In the genomic region with DNA sequence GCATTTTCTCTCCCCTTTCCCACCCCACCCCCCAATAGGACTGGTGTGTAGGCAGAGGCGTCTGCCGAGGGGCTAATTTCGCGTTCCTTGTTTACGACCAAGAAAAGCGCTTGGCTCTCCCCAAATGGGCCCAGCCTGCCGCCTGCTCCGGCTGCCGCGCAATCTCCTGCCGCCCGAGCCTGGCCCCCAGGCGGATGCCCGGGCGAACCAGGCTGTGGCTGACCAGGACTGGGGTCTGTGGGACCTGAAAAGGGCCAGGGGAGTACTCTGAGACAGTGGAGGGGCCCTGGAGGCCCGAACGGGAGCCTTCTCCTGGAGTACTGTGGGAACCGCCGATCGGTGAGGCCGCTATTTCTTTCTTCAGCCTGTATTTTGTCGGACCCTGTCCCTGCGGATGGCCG, we compare ENCODE assay signal across 1 mouse cellular context.
TF ChIP-seq lines count a peak whose summit lies in the region.

No protein-coding gene starts in this region.

TF ChIP-seq in MEL, 35 proteins besides CTCF, POLR2A, EP300 and RAD21 (continued from another document):
- TF ChIP-seq MYB (IDR thresholded peaks at IDR 0.05; ENCODE audit: low read depth, low read length) (peak; percentile 29; the same call in 1 of the 2 replicates), BHLHE40 (IDR thresholded peaks at IDR 0.05; ENCODE audit: borderline replicate concordance, low read depth, low read length) (no peak), ZC3H11A (IDR thresholded peaks at IDR 0.05; ENCODE audit: low read depth, low read length) (0 out of 2 replicates have a peak, but pooled peaks have one; percentile 3), NELFE (IDR thresholded peaks at IDR 0.05; ENCODE audit: low read depth, low read length) (peak; percentile 35; the same call in 1 of the 2 replicates), UBTF (IDR thresholded peaks at IDR 0.05; ENCODE audit: borderline replicate concordance, insufficient read depth, low read depth, low read length) (peak; percentile 88; the same call in 1 of the 2 replicates), CHD2 (IDR thresholded peaks at IDR 0.05; ENCODE audit: low read length) (no peak), ELF1 (IDR thresholded peaks at IDR 0.05; ENCODE audit: low read depth, low read length) (peak; percentile 6; the same call in 1 of the 2 replicates), ZMIZ1 (IDR thresholded peaks at IDR 0.05; ENCODE audit: low read depth, low read length) (no peak), POLR2AphosphoS2 (IDR thresholded peaks at IDR 0.05; ENCODE audit: low read length) (no peak)
TF ChIP-seq in MEL: peak in this region for 9.
